In the genomic region with DNA sequence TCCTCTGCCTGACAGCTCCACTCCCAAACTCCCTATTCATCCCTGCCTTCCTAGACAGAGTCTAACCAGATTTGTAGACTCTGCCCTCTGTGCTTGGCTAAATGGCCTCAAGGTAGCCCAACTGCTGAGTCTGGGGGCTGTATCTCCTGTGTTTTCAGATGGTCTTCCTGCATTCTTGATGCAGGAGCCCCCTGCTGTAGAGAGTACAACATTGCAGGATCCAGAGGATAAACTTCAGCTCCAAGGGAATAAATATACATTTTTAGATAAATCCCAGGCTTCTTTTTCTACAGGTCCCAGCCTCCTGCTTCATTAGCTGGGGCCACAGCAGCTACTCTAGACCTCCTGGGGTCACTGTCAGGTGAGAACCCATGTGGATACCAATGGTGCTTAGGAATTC, we compare ENCODE assay signal across 13 mouse cellular contexts.
A peak's percentile ranks its signal among the peaks of the same experiment; 100 is the strongest.
DNase-seq lines count a peak whose midpoint lies in the region; ATAC-seq and TF ChIP-seq lines count a peak whose summit lies in the region.
"Had no signal": no experiment of that assay in that cellular context is flagged by ENCODE, and none has a peak within 500 bp of the region (broad histone marks: within the 10 kb centered on the region; RNA-seq: fewer than 3 reads in every experiment).

No protein-coding gene starts in this region.

- TF ChIP-seq CTCF in gastrocnemius, adult 2 months (IDR thresholded peaks at IDR 0.05) = peak; percentile 45
- TF ChIP-seq CTCF in liver, embryonic 14.5 days (IDR thresholded peaks at IDR 0.05; ENCODE audit: low read depth) = peak; percentile 44
- TF ChIP-seq CTCF in olfactory bulb, adult 2 months (IDR thresholded peaks at IDR 0.05; ENCODE audit: insufficient read depth, low read depth, low read length) = peak; percentile 1; the same call in 1 of the 2 replicates

- intact Hi-C loops in gastrocnemius, adult 2 months (cut with DNase I) = no loop called here

- no peaks in the 10 kb centered on the region for H3K9me3 ChIP-seq in liver, embryonic 14.5 days (ENCODE audit: control insufficient read depth, low read length)
- H3K9me3 ChIP-seq in liver, embryonic 11.5 days (ENCODE audit: control insufficient read depth, low read length) = no peaks in the 10 kb centered on the region
- H3K9me3 ChIP-seq: heart, embryonic 15.5 days; kidney, embryonic 15.5 days had no signal

- no peak overlapping the region for H3K4me2 ChIP-seq in liver, embryonic 14.5 days (ENCODE audit: low read depth)
- H3K4me2 ChIP-seq in liver, embryonic 11.5 days = no peak overlapping the region
- H3K4me2 ChIP-seq: heart, embryonic 15.5 days; kidney, embryonic 15.5 days had no signal

- DNase-seq in gastrocnemius, adult 2 months = no peak
- no peak for DNase-seq in gastrocnemius, postnatal 25 days
- DNase-seq in liver, embryonic 14.5 days (ENCODE audit: low read depth in 3 of 3, low spot score in 3 of 3) = no peak
- DNase-seq in liver, embryonic 11.5 days (ENCODE audit: low spot score) = no peak
- peak; percentile 63 for DNase-seq in R1 (ENCODE audit: low read depth, low spot score)
- DNase-seq in right cerebral cortex, postnatal 4 days = no peak
- DNase-seq in left cerebral cortex, adult 18-20 months (ENCODE audit: low spot score in 2 of 2) = no peak
- DNase-seq: cerebellum, postnatal 36 days; left cerebral cortex, postnatal 4 days; thymus, adult 18-20 months had no signal

- peaks cover 26% of the 10 kb centered on the region for H3K36me3 ChIP-seq in liver, embryonic 14.5 days (replicated peaks; ENCODE audit: control insufficient read depth, insufficient read depth, low read depth)
- peaks cover 46% of the 10 kb centered on the region for H3K36me3 ChIP-seq in liver, embryonic 11.5 days (ENCODE audit: control insufficient read depth, insufficient read depth, low read length)

- H3K4me3 ChIP-seq in gastrocnemius, adult 2 months = no peak overlapping the region
- no peak overlapping the region for H3K4me3 ChIP-seq in liver, embryonic 14.5 days (ENCODE audit: insufficient read depth in 1 of 2, low read depth in 2 of 2, low read length in 2 of 2)
- no peak overlapping the region for H3K4me3 ChIP-seq in liver, embryonic 11.5 days (ENCODE audit: low read depth, low read length)
- H3K4me3 ChIP-seq in olfactory bulb, adult 2 months (ENCODE audit: insufficient read depth, low read depth, low read length) = no peak overlapping the region
- H3K4me3 ChIP-seq: heart, embryonic 15.5 days; kidney, embryonic 15.5 days had no signal

- TF ChIP-seq EP300 in liver, embryonic 14.5 days (IDR thresholded peaks at IDR 0.05; ENCODE audit: low read depth) = no peak

- peaks cover 6 to 10% of the 10 kb centered on the region in 2 experiments for H3K4me1 ChIP-seq in liver, embryonic 14.5 days (replicated peaks; ENCODE audit: control insufficient read depth in 2 of 2, insufficient read depth in 2 of 2, low read length in 1 of 2)
- H3K4me1 ChIP-seq in liver, embryonic 11.5 days (replicated peaks; ENCODE audit: control insufficient read depth, insufficient read depth, low read length) = peaks cover 25% of the 10 kb centered on the region
- peaks cover 25% of the 10 kb centered on the region for H3K4me1 ChIP-seq in olfactory bulb, adult 2 months (ENCODE audit: control insufficient read depth, insufficient read depth, low read length)

- no peak for TF ChIP-seq POLR2A in olfactory bulb, adult 2 months (IDR thresholded peaks at IDR 0.05; ENCODE audit: insufficient read depth, low read depth, low read length)

- H3K9ac ChIP-seq in liver, embryonic 14.5 days (replicated peaks) = no peak overlapping the region
- no peak overlapping the region for H3K9ac ChIP-seq in liver, embryonic 11.5 days (ENCODE audit: low read depth, low read length)
- H3K9ac ChIP-seq: heart, embryonic 15.5 days; kidney, embryonic 15.5 days had no signal

- no peak for ATAC-seq in liver, embryonic 14.5 days (ENCODE audit: insufficient read depth)
- no peak for ATAC-seq in liver, embryonic 11.5 days (replicated peaks; ENCODE audit: low FRiP score)

- H3K27me3 ChIP-seq in liver, embryonic 14.5 days (ENCODE audit: control insufficient read depth, insufficient read depth, low read length) = no peaks in the 10 kb centered on the region
- H3K27me3 ChIP-seq in liver, embryonic 11.5 days (replicated peaks; ENCODE audit: control insufficient read depth, insufficient read depth, low read length) = no peaks in the 10 kb centered on the region
- H3K27me3 ChIP-seq: heart, embryonic 15.5 days; kidney, embryonic 15.5 days had no signal

- no peak overlapping the region for H3K27ac ChIP-seq in gastrocnemius, adult 2 months
- no peak overlapping the region for H3K27ac ChIP-seq in liver, embryonic 14.5 days
- no peak overlapping the region for H3K27ac ChIP-seq in liver, embryonic 11.5 days (ENCODE audit: low read depth, low read length)
- no peak overlapping the region for H3K27ac ChIP-seq in olfactory bulb, adult 2 months (ENCODE audit: insufficient read depth, low read depth, low read length)
- H3K27ac ChIP-seq: heart, embryonic 15.5 days; kidney, embryonic 15.5 days had no signal
